Mouse (Mus musculus) kidney, adult 2 months (tissue): ENCODE data around the gene Kif9.

Experiments
- CTCF ChIP-seq: fragments of 200-500 bp; conservative IDR thresholded peaks from 2 replicates; pipeline ENCODE4 v1.5.1; 2011; ENCODE audit warnings: low read depth, mild to moderate bottlenecking, control low read depth, low read length, moderate library complexity, mixed read lengths; ENCODE audit not compliant: insufficient read depth, insufficient read length
- POLR2A ChIP-seq: fragments of 200-500 bp; IDR thresholded peaks from one replicate; pipeline ENCODE4 v1.6.1; 2011; ENCODE audit warnings: low read depth, low read length, control low read depth

GRCm38 (mm10) chr9:110448356-110448755 is 28.4 kb upstream of the Kif9 start:
- TF ChIP-seq CTCF = no peak
- no peak for TF ChIP-seq POLR2A
